Mouse (Mus musculus) embryonic stem cell, embryonic (primary cell): ENCODE measurements at regions not wholly inside any gene's neighbourhood (a gene's known extent, or its start where the extent isn't known, plus 50 kb on each side); places are given as distances from the start of the nearest gene placed in this dataset.

Source experiments
- CTCF ChIA-PET, 4 experiments: fragments of 300-600 bp in 2 of 4; fragments of 350-600 bp in 2 of 4; sonication (Branson Sonifier 250); formaldehyde crosslinking; loops; one replicate each; lab custom pipeline; 2022; ENCODE audit warnings: inconsistent platforms in 2 of 4; lab: Charles Lee
- POLR2A ChIA-PET, 4 experiments: fragments of 300-600 bp in 2 of 4; fragments of 350-600 bp in 2 of 4; sonication (Branson Sonifier 250); formaldehyde crosslinking; loops; one replicate each; lab custom pipeline; 2022; ENCODE audit warnings: antibody characterized with exemption in 4 of 4, inconsistent platforms in 1 of 4; lab: Charles Lee

DNA sequence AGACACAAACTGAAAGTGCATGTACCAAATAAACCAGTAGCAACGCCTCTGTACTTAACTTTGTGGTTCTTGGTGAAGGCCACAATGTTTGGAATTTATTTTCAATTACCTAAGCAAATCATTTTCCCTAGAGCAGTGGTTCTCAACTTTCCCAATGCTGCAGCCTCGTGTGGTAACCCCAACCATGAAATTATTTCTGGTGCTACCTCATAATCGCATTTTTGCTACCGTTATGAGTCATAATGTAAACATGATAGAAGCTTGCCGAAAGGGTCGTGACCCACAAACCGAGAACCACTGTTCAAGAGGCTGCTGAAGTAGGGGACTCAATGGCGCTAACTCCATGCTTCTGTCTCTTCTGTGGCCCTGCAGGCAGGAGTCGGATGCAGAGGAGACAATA, 429.9 kb upstream of the Actbl2 start:
- ChIA-PET CTCF (no interaction called here), POLR2A (no interaction called here)

DNA sequence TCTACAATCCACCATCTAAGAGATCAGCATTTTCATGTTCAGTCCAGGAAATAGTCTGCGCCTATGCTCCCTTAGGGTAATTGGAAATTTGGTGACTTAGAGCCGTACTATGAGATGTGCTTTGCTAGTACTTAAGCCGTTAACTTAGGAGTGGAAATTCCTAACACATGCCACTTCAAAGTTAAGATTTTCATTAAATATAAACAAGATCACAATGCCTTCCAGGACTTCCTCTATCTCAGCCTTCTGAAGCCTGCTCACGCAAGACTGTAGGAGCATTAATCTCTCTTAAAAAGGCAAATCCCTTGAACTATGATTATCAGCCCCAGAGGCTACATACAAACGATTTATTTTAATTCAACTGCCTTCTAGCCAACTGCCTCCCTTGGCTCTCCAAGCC, 422.4 kb upstream of the Actbl2 start:
- ChIA-PET POLR2A (no interaction called here), CTCF (no interaction called here)

DNA sequence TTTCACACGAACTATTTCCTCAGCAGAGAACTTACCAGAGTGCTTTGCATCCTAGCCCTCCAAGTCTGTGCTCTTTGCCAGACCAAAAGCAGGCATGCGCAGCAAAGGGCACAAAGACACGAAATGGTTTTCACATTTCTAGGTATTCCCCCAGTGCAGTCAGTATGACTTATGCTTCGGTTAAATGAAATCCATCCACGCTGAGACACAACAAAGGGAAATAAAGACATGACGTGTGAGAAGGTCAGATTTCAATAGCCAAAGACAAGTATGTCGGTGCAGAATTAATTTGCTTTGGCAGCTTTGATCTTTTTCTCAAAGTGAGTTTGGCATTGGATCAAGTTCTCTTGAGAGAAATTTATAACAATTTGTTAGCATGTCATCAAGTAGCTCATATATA, 417.9 kb upstream of the Actbl2 start:
- CTCF ChIA-PET = no interaction called here

DNA sequence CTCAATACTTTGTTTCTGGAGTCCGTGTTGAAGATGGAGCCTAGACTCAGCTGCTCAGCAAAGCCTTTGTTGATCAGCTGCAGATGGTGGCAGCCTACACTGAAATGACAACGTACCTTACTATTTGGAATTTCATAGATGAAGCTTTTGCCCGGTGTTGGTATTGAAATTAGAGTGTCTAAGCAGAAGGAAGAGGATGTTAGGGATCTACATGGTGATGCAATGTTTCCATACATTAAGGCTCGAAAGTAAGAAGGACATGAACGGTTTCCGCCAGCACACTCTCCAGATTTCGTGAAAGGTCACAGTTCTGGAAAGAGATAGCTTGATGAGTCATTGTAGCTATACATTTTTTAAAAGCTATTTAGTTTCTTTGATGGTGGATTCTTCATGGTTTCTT, 412.9 kb upstream of the Actbl2 start:
- POLR2A ChIA-PET = interaction anchor here in 1 of 4 experiments (0.7 kb wide), 1 partner anchor 243 kb away, joined by 3 read pairs; no protein-coding TSS in a partner anchor
- CTCF ChIA-PET = interaction anchor here in 1 of 4 experiments (0.6 kb wide), 1 partner anchor 11 kb away, joined by 5 read pairs; no protein-coding TSS in a partner anchor

More for the DNA sequence above, 417.9 kb upstream of the Actbl2 start:
- POLR2A ChIA-PET = no interaction called here

DNA sequence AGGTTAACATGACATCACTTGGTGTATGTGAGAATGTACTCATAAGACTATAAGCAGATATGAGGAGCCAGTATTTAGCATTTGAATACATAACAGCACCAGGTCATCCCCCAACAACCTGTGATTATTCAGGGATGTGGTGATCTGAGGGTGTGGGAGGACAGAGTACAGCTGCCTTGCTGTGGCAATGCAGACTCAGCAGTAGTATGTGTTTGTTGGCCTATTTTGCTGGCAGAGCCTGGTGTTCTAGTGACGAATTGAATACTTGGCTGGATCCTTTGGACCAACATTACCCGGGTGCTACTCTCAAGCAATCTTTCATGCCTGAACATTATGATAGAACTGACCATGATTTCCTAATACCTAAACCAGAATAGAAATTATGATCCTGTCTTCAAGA, 409.1 kb upstream of the Actbl2 start:
- ChIA-PET POLR2A (no interaction called here), CTCF (interaction anchor here in 1 of 4 experiments (0.6 kb wide), 1 partner anchor 377 kb away, joined by 3 read pairs; no protein-coding TSS in a partner anchor)

DNA sequence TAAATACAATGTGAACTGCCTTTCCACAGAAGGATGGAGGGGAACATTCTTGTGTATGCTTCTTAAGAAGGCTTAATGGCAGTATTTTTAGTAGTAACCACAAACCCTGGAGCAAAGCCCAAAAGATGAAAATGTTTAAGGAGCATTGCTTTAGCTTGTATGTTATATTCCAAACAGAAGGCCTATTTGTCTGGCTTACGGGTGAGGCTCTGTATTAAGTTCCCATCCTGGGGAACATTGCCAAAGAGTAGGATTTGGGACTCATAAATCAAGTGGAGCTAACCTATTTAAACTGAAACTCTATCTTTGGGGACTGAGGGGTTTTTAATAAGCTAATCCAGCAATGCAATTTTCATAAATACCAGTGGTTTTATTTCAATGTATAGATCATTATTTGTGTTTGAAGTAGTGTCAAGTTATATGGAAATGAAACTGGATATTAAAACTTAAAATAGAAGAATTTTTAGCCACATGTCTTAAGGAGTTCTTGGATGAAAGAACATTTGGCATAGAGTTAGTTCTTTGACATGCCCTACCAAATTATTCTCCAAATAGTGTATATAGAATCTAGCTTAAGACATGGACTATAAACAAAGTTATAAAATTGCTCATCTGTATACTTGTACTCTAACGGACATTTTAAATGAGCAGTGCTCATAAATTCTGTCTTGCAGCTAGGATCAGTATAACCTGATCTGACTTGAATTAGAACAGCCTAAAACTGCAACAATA, 401.7 kb upstream of the Actbl2 start:
- POLR2A ChIA-PET = no interaction called here

DNA sequence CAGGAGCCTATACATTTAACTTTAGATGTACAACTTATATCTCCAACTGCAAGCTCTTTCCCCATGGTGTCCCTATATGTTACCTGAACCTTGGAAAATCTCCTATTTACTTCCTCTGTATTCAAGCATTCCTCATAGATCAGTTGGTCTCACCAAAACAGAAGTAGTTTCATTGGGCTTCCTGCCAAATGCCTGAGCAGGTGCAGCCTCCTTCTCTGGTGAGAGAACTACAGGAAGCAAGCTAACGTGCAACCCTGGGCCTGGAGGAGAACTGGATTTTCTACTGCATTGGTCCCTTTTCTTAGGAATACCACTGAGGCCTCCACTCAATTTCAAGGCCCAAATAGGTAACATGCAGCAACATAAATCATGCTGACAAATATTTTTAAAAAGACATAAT, 400.6 kb upstream of the Actbl2 start:
- CTCF ChIA-PET = interaction anchor here in 1 of 4 experiments (0.7 kb wide), 1 partner anchor 272 kb away, joined by 3 read pairs; no protein-coding TSS in a partner anchor
- POLR2A ChIA-PET = no interaction called here

More for the DNA sequence above, 401.7 kb upstream of the Actbl2 start:
- CTCF ChIA-PET = interaction anchor here in 2 of 4 experiments (0.6 to 0.7 kb wide), 2 partner anchors 12 to 273 kb away, joined by 3 to 5 read pairs; no protein-coding TSS in a partner anchor

DNA sequence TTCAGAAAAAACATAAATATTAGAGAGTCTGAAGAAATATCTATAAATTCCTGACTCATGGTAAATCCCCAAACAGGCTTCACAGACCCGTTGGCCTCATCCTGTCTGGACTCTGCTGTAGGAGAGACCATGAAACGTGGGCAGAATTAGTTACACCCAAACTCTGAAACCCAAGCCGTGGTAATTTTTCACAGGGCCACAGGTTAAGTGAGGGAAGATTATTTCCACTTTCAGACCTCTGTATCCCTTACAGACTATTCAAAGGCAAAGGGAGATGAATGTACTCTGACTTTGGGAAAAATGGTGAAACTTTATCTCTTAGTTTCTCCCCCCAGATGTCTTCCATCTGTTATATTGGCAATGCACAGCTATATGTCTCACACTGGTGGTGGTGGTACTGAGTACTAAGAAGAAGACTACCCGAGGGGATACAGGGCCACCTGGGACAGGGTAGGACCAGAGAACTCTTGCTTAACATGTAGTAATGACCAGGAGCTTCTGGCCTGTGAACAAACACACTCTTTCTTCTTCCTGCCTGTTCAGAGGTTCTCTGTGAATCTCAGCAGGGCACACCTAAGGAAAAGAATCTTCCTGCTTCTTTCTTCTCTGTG, 388.8 kb upstream of the Actbl2 start:
- ChIA-PET POLR2A (no interaction called here), CTCF (no interaction called here)

DNA sequence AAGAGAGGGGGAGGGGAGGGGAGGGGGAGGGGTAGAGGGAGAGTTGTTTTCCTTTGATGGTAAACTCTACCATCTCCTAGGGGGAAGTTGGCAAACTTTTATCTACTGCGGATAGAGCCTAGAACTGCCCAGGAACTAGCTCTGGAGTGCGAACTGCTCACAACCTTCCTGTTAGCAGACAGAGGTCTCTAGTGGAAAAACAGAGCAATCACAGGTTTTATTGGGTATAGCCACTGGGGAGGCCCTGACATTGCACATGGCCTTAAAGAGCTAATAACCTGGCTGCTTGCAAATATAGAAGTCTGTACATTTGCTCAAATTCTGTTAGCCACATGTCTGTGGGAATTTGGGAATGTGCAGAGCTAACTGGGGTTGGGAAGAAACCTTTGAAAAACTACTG, 388.1 kb upstream of the Actbl2 start:
- POLR2A ChIA-PET = interaction anchor here in 1 of 4 experiments (0.6 to 0.7 kb wide), 2 partner anchors 82 to 767 kb away, joined by 3 to 9 read pairs; no protein-coding TSS in a partner anchor
- CTCF ChIA-PET = interaction anchor here in 2 of 4 experiments (0.7 kb wide), 2 partner anchors 475 kb away, joined by 3 to 4 read pairs; no protein-coding TSS in a partner anchor

DNA sequence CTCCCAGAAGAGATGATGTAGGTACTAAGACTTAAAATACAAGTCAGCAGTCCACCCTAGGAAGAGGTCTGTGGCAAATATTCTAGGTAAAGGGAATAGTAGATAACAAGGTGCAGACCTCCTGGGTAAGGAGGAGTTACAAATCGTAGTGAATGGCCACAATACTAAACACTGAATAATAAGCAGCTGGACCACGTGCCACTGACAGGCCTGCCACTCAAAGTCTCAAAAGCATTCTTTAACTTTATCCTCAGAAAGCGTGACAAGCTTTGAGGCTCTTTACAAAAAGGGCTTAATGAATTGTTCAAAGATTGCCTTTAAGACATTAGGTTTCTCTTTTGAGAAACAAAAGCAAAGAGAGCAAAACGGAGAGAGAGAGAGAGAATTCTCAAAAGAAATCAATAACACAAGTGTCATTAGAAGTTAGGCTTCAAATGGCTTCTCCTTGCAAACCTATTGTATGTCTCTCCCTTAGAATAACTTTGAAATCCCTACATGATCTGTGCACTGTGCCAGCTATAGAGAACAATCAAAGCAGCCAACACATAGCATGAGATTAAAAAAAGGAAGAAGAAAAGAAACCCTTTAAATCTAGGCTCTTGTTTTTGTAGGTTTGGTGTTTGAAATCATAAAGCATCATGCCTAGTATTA, 383.6 kb upstream of the Actbl2 start:
- CTCF ChIA-PET = no interaction called here
- POLR2A ChIA-PET = no interaction called here

DNA sequence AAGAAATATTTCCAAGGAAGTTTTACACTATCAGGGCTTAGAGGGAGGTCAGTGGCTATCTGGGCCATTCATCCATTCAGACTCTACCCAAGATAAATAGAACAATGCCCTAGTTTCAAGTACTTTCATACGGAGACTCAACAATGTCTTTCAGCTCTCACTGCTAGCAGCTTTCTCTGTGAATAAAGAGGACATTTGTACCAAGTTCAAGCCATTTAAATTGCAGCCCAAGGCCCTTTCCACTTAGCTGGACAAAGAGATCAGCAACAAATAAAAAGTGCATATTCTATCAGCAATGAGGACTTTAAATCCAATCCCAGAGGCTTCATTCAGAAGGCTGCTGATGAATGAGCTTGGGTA, 383.1 kb upstream of the Actbl2 start:
- POLR2A ChIA-PET = no interaction called here
- CTCF ChIA-PET = no interaction called here

DNA sequence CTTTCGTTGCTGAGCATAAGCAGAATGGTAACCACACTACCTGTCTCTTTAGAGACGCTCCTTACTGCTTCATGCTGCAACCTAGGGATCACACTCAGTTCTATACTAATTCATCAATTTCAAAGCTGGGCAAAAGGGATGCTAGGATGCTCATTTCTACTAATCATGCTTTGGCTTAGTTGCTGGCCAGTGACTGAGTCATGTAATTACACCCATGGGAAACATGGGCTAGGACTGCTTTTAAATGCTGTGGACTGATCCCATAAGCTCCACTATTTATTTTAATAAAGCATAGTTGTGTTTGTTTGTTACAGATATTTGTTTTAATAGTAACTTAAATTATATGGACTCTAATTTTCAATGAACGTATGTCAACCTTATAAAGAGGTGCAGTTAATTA, 373.2 kb upstream of the Actbl2 start:
- POLR2A ChIA-PET = interaction anchor here in 1 of 4 experiments (0.8 kb wide), 1 partner anchor 932 kb away, joined by 3 read pairs; no protein-coding TSS in a partner anchor
- CTCF ChIA-PET = interaction anchor here in 1 of 4 experiments (0.5 kb wide), 1 partner anchor 15 kb away, joined by 4 read pairs; no protein-coding TSS in a partner anchor

DNA sequence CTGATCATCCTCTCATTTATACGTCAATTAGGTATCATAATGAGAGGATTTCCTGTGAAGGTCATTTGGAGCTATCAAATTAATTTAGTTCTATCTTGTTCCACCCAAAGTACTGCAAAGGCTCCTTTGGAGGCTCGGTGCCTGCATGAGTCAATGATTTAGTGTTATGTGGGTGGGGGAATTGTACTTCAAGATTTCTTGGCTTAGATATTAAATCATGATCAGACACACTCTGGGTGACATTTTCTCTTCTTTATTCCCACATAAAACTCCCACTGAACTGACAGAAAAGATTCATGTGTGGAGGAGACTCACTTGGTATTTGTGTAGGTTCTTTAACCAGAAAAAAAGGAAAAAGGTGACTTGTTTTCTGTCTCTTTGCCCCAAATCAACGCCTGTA, 372.6 kb upstream of the Actbl2 start:
- CTCF ChIA-PET = interaction anchor here in 1 of 4 experiments (0.5 kb wide), 1 partner anchor 14 kb away, joined by 4 read pairs; no protein-coding TSS in a partner anchor
- POLR2A ChIA-PET = no interaction called here

DNA sequence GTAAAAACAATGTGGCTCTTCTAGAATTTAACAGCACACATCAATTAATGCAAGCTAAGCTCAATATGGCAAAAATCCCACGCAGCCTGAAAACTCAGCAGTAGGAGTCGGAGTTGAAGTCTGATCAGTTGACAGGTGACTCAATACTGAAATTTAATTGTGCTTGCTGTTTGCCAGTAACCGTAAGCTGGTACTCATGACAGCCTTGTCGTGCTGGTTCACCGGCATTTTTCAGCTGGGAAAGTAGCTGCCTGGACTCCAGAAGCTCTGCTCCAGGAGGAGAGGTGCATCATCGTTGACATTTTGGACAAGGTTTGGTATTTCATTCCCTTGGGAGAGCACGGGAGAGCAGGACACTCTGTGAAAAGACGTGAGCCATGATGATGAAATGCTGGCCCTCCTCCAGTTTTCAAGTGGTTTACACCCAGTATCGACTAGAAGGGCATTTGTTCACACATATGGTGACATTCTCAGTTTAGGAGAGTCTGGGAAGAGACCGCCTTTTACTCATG, 372.1 kb upstream of the Actbl2 start:
- ChIA-PET CTCF (no interaction called here), POLR2A (no interaction called here)

DNA sequence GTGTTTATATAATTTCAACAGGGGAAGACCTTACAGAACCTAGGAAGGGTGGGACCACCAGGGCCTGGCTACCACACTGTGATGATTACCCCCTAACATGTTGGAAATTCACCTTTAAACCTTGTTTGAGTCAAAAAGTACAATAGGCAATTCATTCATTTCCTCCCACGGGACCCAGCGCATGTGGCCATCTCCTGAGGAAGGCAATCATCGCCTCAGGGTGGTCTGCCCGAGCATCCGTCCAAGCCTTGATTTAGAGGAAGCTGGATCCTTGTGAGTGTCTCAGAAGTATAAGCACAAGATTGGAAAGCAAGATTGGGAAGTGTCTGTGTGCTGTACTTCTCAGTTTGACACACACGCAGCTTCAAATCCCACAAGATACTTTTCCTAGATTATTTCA, 360.9 kb upstream of the Actbl2 start:
- POLR2A ChIA-PET = interaction anchor here in 3 of 4 experiments (0.6 to 0.7 kb wide), 3 partner anchors 32 to 1460 kb away, joined by 3 to 4 read pairs (median 4); no protein-coding TSS in a partner anchor
- CTCF ChIA-PET = interaction anchor here in 1 of 4 experiments (0.7 kb wide), 1 partner anchor 317 kb away, joined by 4 read pairs; no protein-coding TSS in a partner anchor

DNA sequence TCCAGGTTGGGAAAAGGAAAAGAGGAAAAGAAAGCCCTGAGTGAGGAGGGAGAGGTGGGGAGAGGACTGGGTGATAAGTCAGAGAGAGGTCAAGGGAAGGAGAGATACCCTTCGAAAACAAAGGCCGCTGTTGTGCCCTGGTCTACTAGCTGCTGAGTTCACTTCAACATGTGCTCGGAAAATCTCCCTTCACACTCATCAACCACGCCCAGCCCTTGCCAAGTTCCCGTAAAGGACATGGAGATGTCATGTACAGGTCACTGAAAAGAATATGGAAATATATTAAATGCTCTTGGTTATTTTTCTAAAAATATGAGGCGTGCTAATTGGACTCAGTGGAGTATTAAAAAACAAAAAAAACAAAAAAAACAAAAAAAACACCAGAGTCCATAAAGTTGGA, 359.5 kb upstream of the Actbl2 start:
- ChIA-PET POLR2A (interaction anchor here in 1 of 4 experiments (0.6 kb wide), 1 partner anchor 34 kb away, joined by 3 read pairs; no protein-coding TSS in a partner anchor), CTCF (no interaction called here)

DNA sequence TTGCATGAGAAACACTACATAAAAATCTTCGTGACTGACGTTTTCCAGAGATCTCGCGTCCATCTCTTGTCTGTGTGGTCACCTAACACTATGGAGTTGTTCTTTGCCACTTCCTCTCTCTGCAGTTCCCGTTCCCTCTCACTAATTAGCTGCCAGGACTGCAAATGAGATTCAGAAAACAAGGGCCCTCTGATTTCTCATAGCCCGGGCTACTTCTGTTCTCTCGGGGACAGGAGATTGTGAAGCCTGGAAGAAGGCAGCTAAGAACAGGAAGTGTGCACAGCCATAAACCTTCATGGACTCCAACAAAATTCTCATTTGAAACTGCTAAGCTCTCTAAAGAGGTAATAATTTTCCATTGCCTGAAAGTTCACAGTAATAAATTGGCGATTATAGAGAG, 358.9 kb upstream of the Actbl2 start:
- ChIA-PET CTCF (interaction anchor here in 1 of 4 experiments (0.7 kb wide), 1 partner anchor 14 kb away, joined by 4 read pairs; no protein-coding TSS in a partner anchor), POLR2A (no interaction called here)

DNA sequence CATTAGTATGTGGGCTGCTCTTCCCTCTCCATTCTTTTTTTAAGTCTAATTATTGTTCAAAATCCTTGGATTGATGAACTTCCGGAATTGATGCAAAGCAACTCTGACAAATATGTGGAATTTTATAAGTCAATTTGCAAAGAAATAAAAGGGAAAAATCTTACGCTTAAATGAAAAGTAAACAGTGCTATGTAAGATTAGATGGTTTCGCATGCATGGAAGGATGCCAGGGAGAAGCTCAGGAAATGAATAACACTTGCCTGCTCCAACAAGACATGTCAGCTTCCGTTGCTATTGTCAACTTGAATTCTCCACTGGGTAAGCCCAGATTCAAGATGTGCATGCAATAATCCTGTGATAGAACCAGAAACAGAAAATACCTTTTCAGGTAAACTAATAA, 357.2 kb upstream of the Actbl2 start:
- POLR2A ChIA-PET = no interaction called here

DNA sequence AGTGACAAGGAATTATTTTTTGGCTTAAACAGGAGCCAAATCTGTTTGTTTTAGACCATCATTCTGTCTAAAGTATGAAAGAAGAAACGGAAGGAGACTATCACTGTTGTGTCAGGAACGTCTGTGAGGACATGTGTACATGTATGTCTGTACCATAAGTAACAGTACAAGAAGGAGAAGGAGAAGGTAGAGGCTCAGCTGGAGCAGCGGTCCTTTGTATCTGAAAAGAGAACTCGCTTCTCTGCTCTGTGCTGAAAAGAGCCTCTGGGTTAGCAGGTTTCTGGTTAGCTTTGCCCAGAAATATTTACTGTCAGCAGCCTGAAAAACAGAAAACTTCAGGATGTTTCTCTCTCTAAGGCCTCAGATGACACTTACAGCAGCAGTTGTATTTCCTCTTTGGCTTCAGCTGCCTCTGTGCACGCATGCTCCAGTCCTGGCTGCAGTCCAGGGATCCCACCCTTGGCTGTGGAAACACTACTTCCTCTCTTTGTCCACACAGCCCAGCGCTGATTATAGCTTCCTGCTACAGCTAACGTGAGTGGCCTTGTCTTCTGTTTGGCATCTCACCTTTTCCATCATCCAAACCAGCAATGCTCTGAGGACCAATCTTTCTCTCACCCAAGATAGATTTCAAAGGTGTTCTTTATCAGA, 351.7 kb upstream of the Actbl2 start:
- ChIA-PET POLR2A (no interaction called here), CTCF (no interaction called here)

More for the DNA sequence above, 357.2 kb upstream of the Actbl2 start:
- CTCF ChIA-PET = no interaction called here
